Mouse (Mus musculus) heart, postnatal 0 days (tissue): ENCODE measurements at regions not wholly inside any gene's neighbourhood (a gene's known extent, or its start where the extent isn't known, plus 50 kb on each side); places are given as distances from the start of the nearest gene placed in this dataset.

Experiments used
- ATAC-seq: fragments of 200-750 bp; cut with Nextera tagmentation; 2 replicates; pipeline ENCODE4 v1.8.0; 2017; ENCODE audit warnings: low read depth, moderate number of reproducible peaks, moderate library complexity; ENCODE audit not compliant: insufficient read depth
- DNase-seq: peaks from one replicate; pipeline ENCODE4 v3.0.0-alpha.2; 2016; ENCODE audit warnings: low spot score
- H3K27ac ChIP-seq: fragments of 300-500 bp; sonication (generic); 2 replicates; pipeline ENCODE4 v1.5.1; 2014; ENCODE audit warnings: low read depth, mild to moderate bottlenecking
- H3K27me3 ChIP-seq: fragments of 300-500 bp; sonication (generic); 2 replicates; pipeline ENCODE4 v1.6.1; 2014; ENCODE audit warnings: low read length, mixed read lengths; ENCODE audit not compliant: control insufficient read depth, insufficient read depth
- H3K36me3 ChIP-seq: fragments of 300-500 bp; sonication (generic); replicated peaks from 2 replicates; pipeline ENCODE4 v1.6.1; 2014; ENCODE audit warnings: low read length, mixed read lengths; ENCODE audit not compliant: control insufficient read depth, insufficient read depth
- H3K4me1 ChIP-seq: fragments of 300-500 bp; sonication (generic); 2 replicates; pipeline ENCODE4 v1.6.1; 2014; ENCODE audit warnings: antibody characterized with exemption; ENCODE audit not compliant: control insufficient read depth, insufficient read depth
- H3K4me2 ChIP-seq: fragments of 300-500 bp; sonication (generic); 2 replicates; pipeline ENCODE4 v1.6.1; 2014; ENCODE audit warnings: low read depth, mild to moderate bottlenecking, low read length, moderate library complexity
- H3K4me3 ChIP-seq: fragments of 300-500 bp; sonication (generic); 2 replicates; pipeline ENCODE4 v1.5.1; 2014; ENCODE audit warnings: low read depth, low read length
- H3K9ac ChIP-seq: fragments of 300-500 bp; sonication (generic); replicated peaks from 2 replicates; pipeline ENCODE4 v1.6.1; 2014; ENCODE audit warnings: low read depth, low read length, mixed read lengths
- H3K9me3 ChIP-seq: fragments of 300-500 bp; sonication (generic); replicated peaks from 2 replicates; pipeline ENCODE4 v1.6.1; 2016; ENCODE audit warnings: low read length; ENCODE audit not compliant: control insufficient read depth
- CTCF ChIP-seq: IDR thresholded peaks from 2 replicates; pipeline ENCODE4 v1.5.1; 2016; ENCODE audit warnings: antibody characterized with exemption, control low read depth, low read depth
- EP300 ChIP-seq: IDR thresholded peaks from 2 replicates; pipeline ENCODE4 v1.6.1; 2016; ENCODE audit warnings: antibody characterized with exemption, low read depth
- WGBS: fragments of 180-500 bp; shearing (Covaris S2); extraction: QIAGEN DNeasy Blood & Tissue Kit; methylation state at CpG from one replicate; pipeline ENCODE4 v1.1.7; 2014; 5-methylcytosine and 5-hydroxymethylcytosine counted together

GRCm38 (mm10) chr1:127152840-127153239, 52.0 kb upstream of the Mgat5 start:
- Histone ChIP-seq H3K9me3 (no peaks in the 10 kb centered on the region), H3K36me3 (no peaks in the 10 kb centered on the region), H3K4me3 (no peak overlapping the region), H3K27ac (no peak overlapping the region), H3K4me1 (no peaks in the 10 kb centered on the region), H3K9ac (no peak overlapping the region), H3K27me3 (no peaks in the 10 kb centered on the region), H3K4me2 (no peak overlapping the region)
- TF ChIP-seq EP300 (no peak), CTCF (no peak)
- no peak for ATAC-seq
- DNase-seq, result no peak
- 85% methylated on average over 6 of the region's 6 CpGs for WGBS

DNA sequence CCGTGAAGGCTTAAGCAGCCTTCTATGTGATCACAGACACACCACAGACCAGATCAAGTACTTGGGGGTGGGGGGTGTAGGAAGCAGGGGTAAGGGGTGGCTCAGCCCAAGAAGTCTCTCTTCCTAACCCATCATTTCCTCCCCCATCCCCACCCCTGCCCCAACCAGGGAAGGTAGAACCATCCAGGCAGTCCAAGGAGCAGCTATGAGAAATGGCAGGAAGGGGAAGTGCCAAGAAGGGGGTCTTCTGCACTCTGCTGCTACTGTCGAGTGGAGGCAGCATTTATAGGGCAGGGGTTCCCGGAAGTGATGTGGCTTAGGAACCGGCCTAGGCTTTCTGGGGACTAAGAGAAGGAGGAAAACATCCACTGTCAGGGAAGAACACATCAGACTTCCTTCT, 69.3 kb upstream of the Mgat5 start:
- no peak overlapping the region for H3K9ac ChIP-seq
- H3K4me3 ChIP-seq, result no peak overlapping the region
- H3K27ac ChIP-seq, result no peak overlapping the region
- no peaks in the 10 kb centered on the region for H3K4me1 ChIP-seq
- no peaks in the 10 kb centered on the region for H3K9me3 ChIP-seq
- DNase-seq (no peak), ATAC-seq (no peak)
- TF ChIP-seq CTCF, result no peak
- TF ChIP-seq EP300, result no peak
- H3K36me3 ChIP-seq, result no peaks in the 10 kb centered on the region
- no peak overlapping the region for H3K4me2 ChIP-seq
- WGBS, result 65% methylated on average over 4 of the region's 4 CpGs
- H3K27me3 ChIP-seq, result no peaks in the 10 kb centered on the region

GRCm38 (mm10) chr1:127131871-127132270, 72.9 kb upstream of the Mgat5 start:
- no peaks in the 10 kb centered on the region for H3K27me3 ChIP-seq
- TF ChIP-seq EP300, result no peak
- no peak for TF ChIP-seq CTCF
- no peak for ATAC-seq

GRCm38 (mm10) chr1:127124862-127125261, 80.0 kb upstream of the Mgat5 start:
- Histone ChIP-seq H3K4me2 (no peak overlapping the region), H3K36me3 (no peaks in the 10 kb centered on the region), H3K9ac (no peak overlapping the region), H3K4me1 (no peaks in the 10 kb centered on the region), H3K4me3 (no peak overlapping the region), H3K9me3 (no peaks in the 10 kb centered on the region), H3K27ac (no peak overlapping the region), H3K27me3 (no peaks in the 10 kb centered on the region)
- TF ChIP-seq EP300, result no peak
- no peak for TF ChIP-seq CTCF
- WGBS, result 91% methylated on average over 5 of the region's 5 CpGs
- DNase-seq (no peak), ATAC-seq (no peak)

More at GRCm38 (mm10) chr1:127131871-127132270, 72.9 kb upstream of the Mgat5 start:
- Histone ChIP-seq H3K4me2 (no peak overlapping the region), H3K4me3 (no peak overlapping the region), H3K4me1 (no peaks in the 10 kb centered on the region), H3K9me3 (no peaks in the 10 kb centered on the region), H3K36me3 (no peaks in the 10 kb centered on the region), H3K27ac (no peak overlapping the region), H3K9ac (no peak overlapping the region)
- no peak for DNase-seq
- WGBS, result 85% methylated on average over 5 of the region's 5 CpGs

- ATAC-seq, result no peak
Measured at GRCm38 (mm10) chr1:127118019-127118418, 86.8 kb upstream of the Mgat5 start.

DNA sequence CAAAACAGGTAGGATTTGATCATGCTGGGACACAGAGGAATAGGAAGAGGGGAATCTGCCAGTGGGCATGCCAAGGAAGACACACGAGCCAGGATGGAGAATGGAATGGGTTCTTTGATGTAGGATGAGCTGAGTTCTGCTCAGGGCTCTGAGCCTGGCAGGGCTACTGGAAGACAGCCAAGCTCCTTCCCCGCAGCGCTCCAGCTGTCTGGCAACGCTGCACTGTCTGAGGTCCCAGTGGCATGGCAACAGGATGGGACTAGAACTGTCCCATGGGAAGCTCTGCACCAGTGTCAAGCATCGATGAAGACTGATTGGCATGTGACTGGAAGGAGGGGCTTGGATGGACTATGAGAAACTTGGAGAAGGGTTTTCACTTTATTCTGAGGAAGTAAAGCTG, 97.3 kb upstream of the Mgat5 start:
- Histone ChIP-seq H3K9ac (no peak overlapping the region), H3K4me2 (no peak overlapping the region), H3K4me1 (no peaks in the 10 kb centered on the region), H3K4me3 (no peak overlapping the region), H3K9me3 (no peaks in the 10 kb centered on the region), H3K27ac (no peak overlapping the region), H3K27me3 (no peaks in the 10 kb centered on the region), H3K36me3 (no peaks in the 10 kb centered on the region)
- ATAC-seq (0 out of 2 replicates have a peak, but pooled peaks have one; percentile 36), DNase-seq (peak; percentile 15)
- 30% methylated on average over 5 of the region's 5 CpGs for WGBS
- TF ChIP-seq EP300 (no peak), CTCF (no peak)

More at GRCm38 (mm10) chr1:127118019-127118418, 86.8 kb upstream of the Mgat5 start:
- no peak for DNase-seq
- no peak overlapping the region for H3K9ac ChIP-seq
- no peaks in the 10 kb centered on the region for H3K4me1 ChIP-seq
- TF ChIP-seq EP300 (no peak), CTCF (no peak)
- H3K27ac ChIP-seq, result no peak overlapping the region
- no peaks in the 10 kb centered on the region for H3K36me3 ChIP-seq
- H3K4me2 ChIP-seq, result no peak overlapping the region
- H3K4me3 ChIP-seq, result no peak overlapping the region
- 76% methylated on average over 1 of the region's 1 CpGs for WGBS
- H3K9me3 ChIP-seq, result peaks cover 5% of the 10 kb centered on the region; the same call in 1 of the 2 replicates
- no peaks in the 10 kb centered on the region for H3K27me3 ChIP-seq
